Mouse (Mus musculus): ENCODE measurements around the gene Pmepa1. TPM values are rescaled to one million over a fixed set of nuclear protein-coding genes. Genes with fewer than 3 reads are reported as not detected.

Gene Pmepa1
- polyA plus RNA-seq, 1 experiment: 25.1 TPM

GRCm38 (mm10) chr2:173274428-173275342, 1.6 kb downstream of the Pmepa1 start:
- Histone ChIP-seq H3K4me1 (ENCODE audit: control insufficient read depth, insufficient read depth, low read length) (peaks cover 14% of the 10 kb centered on the region), H3K9ac (ENCODE audit: low read depth, poor library complexity, severe bottlenecking) (peak overlapping the region; percentile 98), H3K9me3 (replicated peaks; ENCODE audit: control insufficient read depth, insufficient read depth, low read length, poor library complexity, severe bottlenecking) (no peaks in the 10 kb centered on the region), H3K4me3 (ENCODE audit: low read depth, low read length) (peak overlapping the region; percentile 79), H3K27me3 (ENCODE audit: control insufficient read depth, insufficient read depth, low read length, poor library complexity, severe bottlenecking) (no peaks in the 10 kb centered on the region), H3K36me3 (ENCODE audit: control insufficient read depth, insufficient read depth, low read length, poor library complexity, severe bottlenecking) (no peaks in the 10 kb centered on the region), H3K27ac (ENCODE audit: insufficient read depth, low read length) (no peak overlapping the region)
- TF ChIP-seq EP300 (IDR thresholded peaks at IDR 0.05; ENCODE audit: insufficient read depth, low read depth, low read length) (no peak), POLR2A (IDR thresholded peaks at IDR 0.05; ENCODE audit: insufficient read depth, low read length) (no peak), CTCF (IDR thresholded peaks at IDR 0.05; ENCODE audit: low read depth, low read length) (no peak)

GRCm38 (mm10) chr2:173273885-173274284, 2.4 kb downstream of the Pmepa1 start:
- peak overlapping the region; percentile 20; the same call in 1 of the 2 replicates for H3K9ac ChIP-seq (ENCODE audit: low read depth, poor library complexity, severe bottlenecking)
- no peak overlapping the region for H3K4me3 ChIP-seq (ENCODE audit: low read depth, low read length)
- H3K4me1 ChIP-seq (ENCODE audit: control insufficient read depth, insufficient read depth, low read length): peaks cover 9% of the 10 kb centered on the region
- no peaks in the 10 kb centered on the region for H3K36me3 ChIP-seq (ENCODE audit: control insufficient read depth, insufficient read depth, low read length, poor library complexity, severe bottlenecking)
- H3K27me3 ChIP-seq (ENCODE audit: control insufficient read depth, insufficient read depth, low read length, poor library complexity, severe bottlenecking): no peaks in the 10 kb centered on the region
- no peak overlapping the region for H3K27ac ChIP-seq (ENCODE audit: insufficient read depth, low read length)
- TF ChIP-seq EP300 (IDR thresholded peaks at IDR 0.05; ENCODE audit: insufficient read depth, low read depth, low read length) (no peak), CTCF (IDR thresholded peaks at IDR 0.05; ENCODE audit: low read depth, low read length) (no peak)
- no peaks in the 10 kb centered on the region for H3K9me3 ChIP-seq (replicated peaks; ENCODE audit: control insufficient read depth, insufficient read depth, low read length, poor library complexity, severe bottlenecking)

DNA sequence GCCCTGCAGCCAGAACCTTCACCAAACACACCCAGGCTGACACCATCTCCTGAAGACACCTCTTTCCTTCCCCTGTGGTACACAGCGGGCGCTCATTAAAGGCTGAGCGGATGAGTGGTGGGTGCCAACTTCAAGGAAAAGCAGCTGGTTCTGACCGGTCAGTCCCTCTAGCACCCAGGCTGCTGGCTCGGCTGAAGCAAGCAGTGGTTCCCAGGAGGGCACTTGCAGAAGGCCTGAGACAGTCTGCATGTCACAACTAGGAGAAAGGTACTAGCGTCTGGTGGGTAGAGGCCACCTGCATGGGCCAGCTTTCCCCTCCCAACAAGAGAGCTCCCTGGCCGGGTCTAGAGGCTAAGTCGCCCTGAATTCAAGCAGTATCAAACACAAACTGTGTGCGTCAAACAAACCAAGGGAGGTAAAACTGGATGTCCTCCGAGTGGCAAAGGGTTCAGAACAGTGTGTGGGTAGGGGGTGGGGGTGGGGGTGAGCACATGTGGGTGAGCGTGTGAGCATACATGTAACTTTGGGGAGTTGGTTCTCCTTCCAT, 3.9 kb downstream of the Pmepa1 start:
- Histone ChIP-seq H3K4me1 (ENCODE audit: control insufficient read depth, insufficient read depth, low read length) (peaks cover 8% of the 10 kb centered on the region), H3K9ac (ENCODE audit: low read depth, poor library complexity, severe bottlenecking) (no peak overlapping the region), H3K4me3 (ENCODE audit: low read depth, low read length) (no peak overlapping the region), H3K9me3 (replicated peaks; ENCODE audit: control insufficient read depth, insufficient read depth, low read length, poor library complexity, severe bottlenecking) (no peaks in the 10 kb centered on the region), H3K36me3 (ENCODE audit: control insufficient read depth, insufficient read depth, low read length, poor library complexity, severe bottlenecking) (no peaks in the 10 kb centered on the region), H3K27me3 (ENCODE audit: control insufficient read depth, insufficient read depth, low read length, poor library complexity, severe bottlenecking) (no peaks in the 10 kb centered on the region), H3K27ac (ENCODE audit: insufficient read depth, low read length) (no peak overlapping the region)
- TF ChIP-seq POLR2A (IDR thresholded peaks at IDR 0.05; ENCODE audit: insufficient read depth, low read length) (no peak), CTCF (IDR thresholded peaks at IDR 0.05; ENCODE audit: low read depth, low read length) (no peak), EP300 (IDR thresholded peaks at IDR 0.05; ENCODE audit: insufficient read depth, low read depth, low read length) (no peak)

DNA sequence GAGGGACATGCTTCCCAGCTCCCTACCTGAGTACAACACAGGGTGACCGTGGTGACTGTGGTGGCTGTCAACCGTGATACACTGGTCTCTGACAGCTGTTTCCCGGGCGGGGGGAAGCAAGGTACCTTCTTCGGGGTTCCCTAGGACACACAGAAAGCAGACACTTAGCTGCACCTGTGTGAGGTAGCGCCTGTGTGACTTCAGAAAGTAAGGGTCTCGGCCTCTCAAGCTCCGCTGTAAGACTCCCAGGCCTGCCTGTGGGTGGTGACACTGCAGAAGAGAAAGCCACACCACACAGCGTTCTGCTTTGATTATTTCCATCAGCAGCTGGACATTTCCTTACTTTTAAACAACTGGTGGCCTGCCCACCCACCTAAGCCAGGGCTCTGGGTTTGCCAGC, 4.8 kb downstream of the Pmepa1 start:
- no peak overlapping the region for H3K9ac ChIP-seq (ENCODE audit: low read depth, poor library complexity, severe bottlenecking)
- peaks cover 12% of the 10 kb centered on the region for H3K4me1 ChIP-seq (ENCODE audit: control insufficient read depth, insufficient read depth, low read length)
- no peaks in the 10 kb centered on the region for H3K36me3 ChIP-seq (ENCODE audit: control insufficient read depth, insufficient read depth, low read length, poor library complexity, severe bottlenecking)
- H3K27me3 ChIP-seq (ENCODE audit: control insufficient read depth, insufficient read depth, low read length, poor library complexity, severe bottlenecking): no peaks in the 10 kb centered on the region
- no peak overlapping the region for H3K4me3 ChIP-seq (ENCODE audit: low read depth, low read length)
- no peaks in the 10 kb centered on the region for H3K9me3 ChIP-seq (replicated peaks; ENCODE audit: control insufficient read depth, insufficient read depth, low read length, poor library complexity, severe bottlenecking)
- no peak overlapping the region for H3K27ac ChIP-seq (ENCODE audit: insufficient read depth, low read length)
- TF ChIP-seq CTCF (IDR thresholded peaks at IDR 0.05; ENCODE audit: low read depth, low read length): no peak
- TF ChIP-seq EP300 (IDR thresholded peaks at IDR 0.05; ENCODE audit: insufficient read depth, low read depth, low read length): no peak
- TF ChIP-seq POLR2A (IDR thresholded peaks at IDR 0.05; ENCODE audit: insufficient read depth, low read length): no peak

- no peaks in the 10 kb centered on the region for H3K36me3 ChIP-seq (ENCODE audit: control insufficient read depth, insufficient read depth, low read length, poor library complexity, severe bottlenecking)
- no peaks in the 10 kb centered on the region for H3K9me3 ChIP-seq (replicated peaks; ENCODE audit: control insufficient read depth, insufficient read depth, low read length, poor library complexity, severe bottlenecking)
- TF ChIP-seq CTCF (IDR thresholded peaks at IDR 0.05; ENCODE audit: low read depth, low read length) (no peak), POLR2A (IDR thresholded peaks at IDR 0.05; ENCODE audit: insufficient read depth, low read length) (no peak), EP300 (IDR thresholded peaks at IDR 0.05; ENCODE audit: insufficient read depth, low read depth, low read length) (no peak)
- no peak overlapping the region for H3K27ac ChIP-seq (ENCODE audit: insufficient read depth, low read length)
- no peaks in the 10 kb centered on the region for H3K27me3 ChIP-seq (ENCODE audit: control insufficient read depth, insufficient read depth, low read length, poor library complexity, severe bottlenecking)
- H3K4me3 ChIP-seq (ENCODE audit: low read depth, low read length): no peak overlapping the region
- peaks cover 12% of the 10 kb centered on the region for H3K4me1 ChIP-seq (ENCODE audit: control insufficient read depth, insufficient read depth, low read length)
- no peak overlapping the region for H3K9ac ChIP-seq (ENCODE audit: low read depth, poor library complexity, severe bottlenecking)
Measured at GRCm38 (mm10) chr2:173270601-173271248, 5.6 kb downstream of the Pmepa1 start.
